Mouse (Mus musculus): ENCODE results near the gene Mansc4.
A peak's percentile ranks its signal among the peaks of the same experiment; 100 is the strongest.

Mansc4 gene

DNA sequence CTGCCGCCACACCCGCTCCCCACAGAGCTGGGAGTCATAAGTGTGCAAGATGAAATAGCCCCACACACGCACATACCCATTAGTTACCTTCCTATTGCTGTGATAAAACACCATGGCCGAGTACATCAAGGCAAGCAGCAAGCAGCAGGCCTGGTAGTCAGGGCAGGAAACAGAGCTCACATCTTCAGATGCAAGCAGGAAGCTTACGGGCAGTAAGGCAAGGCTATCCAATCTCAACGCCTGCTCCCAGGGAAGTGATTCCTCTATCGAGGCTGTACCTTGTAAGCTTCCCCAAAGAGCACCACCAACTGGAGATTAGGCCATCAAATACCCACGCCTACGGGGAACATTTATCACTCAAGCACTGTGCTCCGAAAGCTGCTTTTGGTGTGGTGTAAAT, 6.9 kb downstream of the Mansc4 start:
- peak; percentile 56 for DNase-seq (ENCODE audit: low read depth, low spot score)

GRCm38 (mm10) chr6:147076878-147077277, 10.0 kb downstream of the Mansc4 start:
- DNase-seq (ENCODE audit: low read depth, low spot score), result peak; percentile 93

- no peak for DNase-seq (ENCODE audit: low read depth, low spot score)
Measured at GRCm38 (mm10) chr6:147075808-147076387, 10.9 kb downstream of the Mansc4 start.

GRCm38 (mm10) chr6:147064944-147065261, 21.9 kb downstream of the Mansc4 start:
- no peak for DNase-seq (ENCODE audit: low read depth, low spot score)

DNA sequence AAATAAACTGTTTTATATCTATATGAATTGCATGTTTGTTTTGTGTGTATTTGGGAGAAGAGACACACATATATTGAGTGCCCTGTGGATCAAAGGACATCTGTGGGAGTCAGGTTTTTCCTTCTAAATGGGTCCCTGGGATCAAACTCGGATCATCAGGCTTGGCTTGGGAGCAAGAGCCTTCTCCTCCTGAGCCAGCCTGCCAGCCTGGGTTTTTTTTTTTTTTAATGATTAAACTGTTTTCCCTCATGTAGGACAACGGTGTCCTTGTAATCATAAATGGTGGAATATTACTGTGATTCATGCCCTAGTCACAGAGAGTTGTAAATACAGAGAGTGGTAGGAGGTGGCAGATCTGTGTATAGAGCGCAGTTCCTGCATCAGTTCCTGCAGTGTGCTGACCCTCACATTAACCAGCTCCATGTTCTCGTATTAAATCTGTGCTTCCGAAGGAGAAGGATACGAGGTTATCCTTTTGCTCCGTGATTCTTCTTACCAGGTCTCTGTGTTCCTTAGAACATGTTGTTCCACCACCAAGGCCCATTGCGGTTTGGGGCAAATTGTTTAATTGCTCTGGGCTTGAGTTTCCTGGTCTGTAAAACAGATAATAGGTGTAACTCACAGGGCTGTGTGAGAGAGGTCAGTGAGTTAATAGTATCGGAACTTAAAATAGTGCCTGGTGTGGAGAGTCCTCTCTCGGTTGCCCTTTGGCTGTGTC, 22.4 kb downstream of the Mansc4 start:
- no peak for DNase-seq (ENCODE audit: low read depth, low spot score)

DNA sequence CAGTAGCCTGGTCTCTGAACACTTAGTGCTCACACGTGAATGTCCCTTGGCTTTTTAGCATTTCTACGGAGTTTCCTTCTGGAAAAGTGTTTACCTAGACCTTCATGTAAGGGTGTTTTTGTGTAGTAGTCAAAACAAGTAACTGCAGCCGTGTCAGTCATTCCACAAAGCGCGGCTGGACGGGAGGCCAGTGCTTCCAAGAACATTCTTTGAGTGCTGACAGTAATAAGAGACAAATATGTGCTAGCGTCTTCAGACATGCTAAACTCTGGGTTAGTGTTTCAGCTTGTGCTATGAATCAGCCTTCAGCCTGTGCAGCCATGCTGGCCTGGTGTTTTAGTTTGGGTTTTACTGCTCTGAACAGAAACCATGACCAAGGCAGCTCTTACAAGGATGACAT, 24.1 kb downstream of the Mansc4 start:
- DNase-seq (ENCODE audit: low read depth, low spot score), result no peak

DNA sequence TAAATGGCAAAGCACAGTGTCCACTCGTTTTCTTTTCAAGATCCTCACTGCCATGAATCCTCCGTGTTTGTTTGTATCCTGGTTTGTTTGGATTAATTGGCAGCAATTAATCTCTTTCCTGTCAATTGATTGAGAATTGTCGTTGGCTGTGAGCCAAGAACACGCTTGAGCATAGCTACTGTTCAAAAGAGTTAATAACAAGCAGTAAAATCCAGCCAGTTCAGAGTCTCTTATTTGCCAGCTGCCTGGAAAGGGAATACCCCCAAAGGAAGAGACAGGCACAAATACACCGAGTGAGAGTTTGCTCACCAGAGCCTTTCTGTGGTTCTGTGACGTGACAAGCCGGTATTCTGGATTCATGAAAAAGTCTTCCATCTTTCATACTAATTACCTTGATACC, 24.8 kb downstream of the Mansc4 start:
- DNase-seq (ENCODE audit: low read depth, low spot score), result no peak

DNA sequence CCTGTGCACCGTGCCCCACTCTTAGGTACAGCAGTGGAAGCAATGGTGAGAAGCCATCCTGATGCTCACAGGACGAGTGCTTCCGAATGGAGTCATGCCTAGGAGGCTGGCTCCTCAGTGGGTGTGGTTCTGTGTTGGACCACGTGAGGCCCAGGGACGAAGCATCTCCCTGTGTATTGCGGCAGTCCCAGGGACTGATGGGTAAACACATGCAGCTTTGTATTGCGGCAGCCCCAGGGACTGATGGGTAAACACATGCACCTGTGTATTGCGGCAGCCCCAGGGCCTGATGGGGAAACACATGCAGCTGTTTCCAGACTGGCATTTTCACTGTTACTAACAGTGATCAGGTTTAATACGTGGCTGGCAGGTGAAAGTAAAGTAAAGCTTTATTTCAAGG, 25.2 kb downstream of the Mansc4 start:
- no peak for DNase-seq (ENCODE audit: low read depth, low spot score)

GRCm38 (mm10) chr6:147059326-147059725, 27.5 kb downstream of the Mansc4 start:
- DNase-seq (ENCODE audit: low read depth, low spot score), result no peak

DNA sequence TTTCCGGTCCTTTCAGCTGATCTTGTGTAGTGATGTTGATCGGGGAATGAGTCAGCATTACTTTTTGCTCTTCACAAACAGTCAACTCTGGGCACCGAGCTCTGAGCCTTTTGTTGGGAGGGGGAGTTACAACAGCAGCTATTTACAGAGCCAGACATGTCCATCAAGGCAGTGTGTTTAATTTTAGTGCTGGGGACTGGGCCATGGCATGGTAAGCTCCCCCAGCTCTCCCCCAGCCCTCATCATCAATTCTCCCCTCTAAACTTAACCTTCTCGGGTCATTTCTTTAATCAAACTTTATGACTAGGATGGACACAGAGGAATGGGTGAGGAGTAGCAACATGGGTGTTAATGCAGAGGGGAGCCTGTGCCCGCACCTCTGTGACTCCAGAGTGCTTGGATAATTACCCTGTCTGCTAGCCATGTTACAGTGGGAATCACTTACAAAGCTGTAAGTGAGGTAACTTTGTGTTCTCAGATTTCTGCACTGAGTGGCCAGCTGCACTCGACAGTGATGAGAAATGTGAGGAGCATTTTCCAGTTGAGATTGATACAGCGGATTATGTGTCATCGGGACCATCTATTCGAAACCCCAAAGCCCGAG, 31.4 kb downstream of the Mansc4 start:
- no peak for DNase-seq (ENCODE audit: low read depth, low spot score)

- DNase-seq (ENCODE audit: low read depth, low spot score), result no peak
Measured at GRCm38 (mm10) chr6:147053785-147054646, 32.8 kb downstream of the Mansc4 start.

DNA sequence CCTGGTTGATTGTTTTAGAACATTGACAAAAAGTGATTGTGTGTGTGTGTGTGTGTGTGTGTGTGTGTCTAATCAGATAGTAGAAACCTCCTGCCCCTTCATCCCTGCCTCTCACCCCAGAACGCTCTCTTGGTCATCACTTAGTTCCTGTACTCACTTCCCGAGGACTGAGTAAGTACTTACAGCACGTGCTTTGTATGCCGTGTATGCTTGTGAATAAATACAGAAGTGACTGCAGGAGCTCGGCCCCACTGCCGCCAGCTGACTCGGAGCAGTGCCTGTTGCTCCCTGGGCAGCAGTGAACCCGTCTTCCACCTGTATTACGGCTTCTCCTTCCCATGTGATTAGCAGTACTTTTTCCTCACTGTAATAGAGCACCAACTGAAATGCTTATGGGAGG, 34.4 kb downstream of the Mansc4 start:
- DNase-seq (ENCODE audit: low read depth, low spot score), result no peak

DNA sequence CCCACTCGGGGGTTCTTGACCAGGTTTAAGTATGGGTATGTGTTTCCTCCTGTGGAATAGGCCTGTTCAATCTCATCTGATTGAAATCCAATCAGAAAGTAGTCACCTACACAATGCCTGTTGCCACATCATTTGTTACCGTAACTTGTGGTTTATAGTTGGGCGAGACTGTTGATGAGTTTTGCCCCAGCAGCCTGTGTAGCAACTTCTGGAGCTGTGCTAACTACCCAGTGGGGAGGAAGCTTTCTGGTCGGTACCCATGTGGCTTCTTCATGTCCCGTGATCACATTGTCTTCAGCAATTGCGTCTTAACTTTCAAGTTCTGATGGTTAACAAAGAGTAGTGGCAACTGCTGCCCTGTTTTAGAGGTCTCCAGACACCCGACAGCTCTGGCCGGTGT, 35.2 kb downstream of the Mansc4 start:
- no peak for DNase-seq (ENCODE audit: low read depth, low spot score)

DNA sequence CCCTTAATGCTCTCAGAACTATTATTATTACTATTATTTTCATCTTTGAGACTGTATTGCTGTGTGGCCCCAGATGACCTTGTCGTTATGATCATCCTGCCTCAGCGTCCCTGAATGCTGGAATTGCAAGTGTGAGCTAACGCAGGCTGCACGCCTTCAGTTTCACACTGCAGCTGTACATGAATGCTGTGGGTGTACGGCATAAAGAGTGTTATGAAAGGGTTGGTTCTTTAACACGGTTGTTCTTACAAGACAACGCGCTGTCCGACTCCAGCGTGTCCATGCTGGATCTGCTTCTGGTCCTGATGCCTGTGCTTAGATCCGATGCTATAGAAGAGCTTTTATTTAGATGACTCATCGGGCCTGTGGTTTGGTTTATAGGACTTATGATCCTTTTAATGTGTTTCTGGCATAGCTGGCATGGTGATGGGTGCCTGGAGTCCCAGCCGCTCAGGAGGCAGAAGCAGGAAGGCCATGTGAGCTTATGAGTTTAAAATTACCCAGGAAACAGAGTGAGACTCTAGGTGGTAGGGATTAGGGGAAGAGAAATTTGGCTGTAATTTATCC, 37.5 kb downstream of the Mansc4 start:
- no peak for DNase-seq (ENCODE audit: low read depth, low spot score)

GRCm38 (mm10) chr6:147043633-147044032, 43.2 kb downstream of the Mansc4 start:
- no peak for DNase-seq (ENCODE audit: low read depth, low spot score)

DNA sequence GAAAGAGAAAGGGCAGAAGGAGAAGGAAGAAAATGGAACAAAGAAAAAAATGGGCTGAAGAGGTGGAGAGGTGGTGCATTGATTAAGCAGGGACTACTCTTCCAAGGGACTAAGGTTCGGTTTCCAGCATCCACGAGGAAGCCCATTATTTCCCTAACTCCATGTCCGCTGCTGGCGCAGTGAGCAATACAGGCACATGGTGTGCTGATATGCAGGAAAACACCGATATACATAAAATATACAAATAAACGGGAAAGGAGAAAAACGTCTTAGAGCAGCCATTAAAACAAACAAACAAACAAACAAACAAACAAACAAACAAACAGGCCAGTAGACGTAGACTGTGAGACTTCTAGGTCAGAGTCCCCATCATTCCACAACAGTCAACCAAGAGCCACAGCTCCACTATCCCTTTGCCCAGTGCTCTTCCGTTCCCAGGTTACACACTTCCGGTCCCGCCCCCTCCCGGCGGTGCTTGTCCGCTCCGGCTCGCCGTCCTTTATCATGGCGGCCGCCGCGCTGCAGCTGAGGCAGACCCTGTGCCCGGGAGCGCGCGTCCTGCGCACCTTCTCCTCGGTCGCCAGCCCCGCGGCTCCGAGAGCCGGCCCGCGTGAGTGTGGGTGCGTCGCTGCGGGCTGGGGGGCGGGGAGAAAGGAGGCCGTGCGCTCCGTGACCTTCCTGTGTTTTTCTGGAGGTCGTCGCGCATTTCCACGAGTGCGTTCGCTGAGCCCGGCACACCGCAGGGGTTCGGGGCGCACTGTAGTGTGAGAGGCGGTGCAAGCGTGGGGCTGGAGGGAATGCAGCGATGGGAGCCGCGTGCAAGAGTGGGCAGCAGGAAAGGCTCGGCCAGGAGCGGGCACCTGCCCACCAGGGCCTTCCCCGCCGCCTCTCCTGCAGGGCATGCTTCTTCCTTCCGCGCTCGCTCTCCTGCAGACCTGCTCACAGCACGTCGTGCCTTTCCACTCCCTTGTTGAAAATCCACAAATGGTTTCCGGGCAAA, 44.2 kb downstream of the Mansc4 start, which contains the start of gene Mrps35:
Mrps35 (plus strand) TSS at position 474 of the 1,000 bp plus-strand sequence.
- DNase-seq (ENCODE audit: low read depth, low spot score), result peak; percentile 93

DNA sequence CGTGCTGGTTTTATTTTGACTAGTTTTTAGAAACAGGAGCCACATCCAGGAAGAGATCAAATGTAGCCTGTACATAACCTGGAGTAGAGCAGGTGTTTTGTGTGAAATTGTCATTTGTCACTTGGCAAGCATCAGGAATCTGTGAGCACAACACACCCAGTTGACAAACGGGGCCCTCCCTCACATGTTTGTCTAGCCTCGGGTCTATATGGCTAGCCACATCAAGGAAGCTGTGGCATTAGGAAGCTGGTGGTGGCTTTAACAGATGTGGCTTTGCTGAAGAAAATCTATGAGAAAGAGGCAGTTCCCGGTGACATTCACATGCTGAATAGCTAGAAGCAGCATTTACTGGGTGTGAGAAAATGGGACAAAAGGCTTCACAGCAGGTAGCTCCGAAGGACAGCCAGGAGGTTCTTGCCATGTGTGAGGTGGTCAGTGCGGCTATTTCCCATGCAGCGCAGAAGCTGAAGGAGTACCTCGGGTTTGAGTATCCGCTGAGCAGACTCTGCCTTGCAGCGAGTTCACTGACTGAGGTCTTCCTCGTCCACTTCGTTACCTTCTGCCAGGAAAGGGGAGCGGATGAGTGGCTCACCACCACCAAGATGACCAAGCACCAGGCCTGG, 54.4 kb downstream of the Mansc4 start, which contains the start of gene Rep15:
Rep15 (plus strand) TSS at position 282 of the 623 bp plus-strand sequence.
- DNase-seq (ENCODE audit: low read depth, low spot score), result peak; percentile 8

- DNase-seq (ENCODE audit: low read depth, low spot score), result no peak
Measured at GRCm38 (mm10) chr6:147030096-147030885, 56.5 kb downstream of the Mansc4 start.

- no peak for DNase-seq (ENCODE audit: low read depth, low spot score)
Measured at GRCm38 (mm10) chr6:147029591-147029990, 57.2 kb downstream of the Mansc4 start.
